Mouse (Mus musculus) MEL (cell line): ENCODE data around the gene Gm17545. TPM values are rescaled to one million over a fixed set of nuclear protein-coding genes. Genes with fewer than 3 reads are reported as not detected.

Experiments
- DNase-seq: peaks from one replicate; pipeline ENCODE4 v3.0.0; 2011; ENCODE audit warnings: low read depth, low spot score
- H3K27ac ChIP-seq: 2 replicates; pipeline ENCODE4 v1.5.1; 2012; ENCODE audit warnings: low read depth, mild to moderate bottlenecking, control low read depth, low read length, moderate library complexity; ENCODE audit not compliant: control insufficient read depth
- H3K27me3 ChIP-seq, 2 experiments: fragments of 150-350 bp in 1 of 2; sonication (generic) in 1 of 2; 2 replicates each; pipeline ENCODE4 v1.6.1; 2012; ENCODE audit warnings: low read length in 2 of 2, mild to moderate bottlenecking in 2 of 2, improper control_type of control experiment in 1 of 2, moderate library complexity in 1 of 2; ENCODE audit not compliant: insufficient read depth in 2 of 2, control insufficient read depth in 1 of 2
- H3K36me3 ChIP-seq, 2 experiments: 2 replicates each; pipeline ENCODE4 v1.6.1; 2012 to 2014; ENCODE audit warnings: low read length in 2 of 2, improper control_type of control experiment in 1 of 2, inconsistent platforms in 1 of 2, mild to moderate bottlenecking in 1 of 2; ENCODE audit not compliant: insufficient read depth in 2 of 2, control insufficient read depth in 1 of 2
- H3K4me1 ChIP-seq, 2 experiments: fragments of 150-350 bp in 1 of 2; sonication (generic) in 1 of 2; 2 replicates each; pipeline ENCODE4 v1.6.1; 2012; ENCODE audit warnings: low read length in 2 of 2, improper control_type of control experiment in 1 of 2, mild to moderate bottlenecking in 1 of 2; ENCODE audit not compliant: insufficient read depth in 2 of 2, control insufficient read depth in 1 of 2
- H3K4me3 ChIP-seq, 2 experiments: fragments of 150-350 bp in 1 of 2; sonication (generic) in 1 of 2; 2 replicates each; pipeline ENCODE4 v1.5.1; 2012; ENCODE audit warnings: low read depth in 2 of 2, low read length in 2 of 2, mild to moderate bottlenecking in 2 of 2, moderate library complexity in 2 of 2, control low read depth in 1 of 2, improper control_type of control experiment in 1 of 2; ENCODE audit not compliant: control insufficient read depth in 1 of 2, insufficient read depth in 1 of 2
- H3K79me2 ChIP-seq: 2 replicates; pipeline ENCODE4 v1.6.1; 2012; ENCODE audit warnings: mild to moderate bottlenecking, low read length, moderate library complexity; ENCODE audit not compliant: control insufficient read depth, poor library complexity, insufficient read depth
- H3K9ac ChIP-seq: 2 replicates; pipeline ENCODE4 v1.6.1; 2012; ENCODE audit warnings: low read depth, mild to moderate bottlenecking, control low read depth, low read length, moderate library complexity; ENCODE audit not compliant: control insufficient read depth, poor library complexity, severe bottlenecking
- H3K9me3 ChIP-seq: fragments of 150-350 bp; sonication (generic); replicated peaks from 2 replicates; pipeline ENCODE4 v1.6.1; 2012; ENCODE audit warnings: mild to moderate bottlenecking, low read length, improper control_type of control experiment, moderate library complexity; ENCODE audit not compliant: insufficient read depth
- CHD2 ChIP-seq: IDR thresholded peaks from 2 replicates; pipeline ENCODE4 v1.6.1; 2011; ENCODE audit warnings: low read length, improper control_type of control experiment
- CTCF ChIP-seq, 3 experiments: IDR thresholded peaks in 2 of 3; conservative IDR thresholded peaks in 1 of 3; 2 replicates each; pipeline ENCODE4 v1.5.1; 2011 to 2012; ENCODE audit warnings: low read length in 3 of 3, low read depth in 2 of 3, mild to moderate bottlenecking in 2 of 3, improper control_type of control experiment in 1 of 3, inconsistent platforms in 1 of 3, mixed read lengths in 1 of 3, moderate library complexity in 1 of 3; ENCODE audit not compliant: control insufficient read depth in 1 of 3, insufficient read depth in 1 of 3, poor library complexity in 1 of 3, severe bottlenecking in 1 of 3
- EP300 ChIP-seq, 2 experiments: IDR thresholded peaks; 2 replicates each; pipeline ENCODE4 v1.6.1; 2011; ENCODE audit warnings: improper control_type of control experiment in 2 of 2, low read length in 2 of 2, low read depth in 1 of 2, mild to moderate bottlenecking in 1 of 2
- ETS1 ChIP-seq: IDR thresholded peaks from 2 replicates; pipeline ENCODE4 v1.6.1; 2012; ENCODE audit warnings: low read depth, mild to moderate bottlenecking, inconsistent platforms, low read length, improper control_type of control experiment, moderate library complexity
- GATA1 ChIP-seq: IDR thresholded peaks from 2 replicates; pipeline ENCODE4 v1.6.1; 2011; ENCODE audit warnings: low read depth, low read length, improper control_type of control experiment
- KAT2A ChIP-seq: conservative IDR thresholded peaks from 2 replicates; pipeline ENCODE4 v1.6.1; 2012; ENCODE audit warnings: low read depth, low read length, improper control_type of control experiment, inconsistent platforms
- MAFK ChIP-seq: IDR thresholded peaks from 2 replicates; pipeline ENCODE4 v1.6.1; 2011; ENCODE audit warnings: low read depth, mild to moderate bottlenecking, low read length, improper control_type of control experiment, borderline replicate concordance
- MAX ChIP-seq: IDR thresholded peaks from 2 replicates; pipeline ENCODE4 v1.6.1; 2011; ENCODE audit warnings: low read length, improper control_type of control experiment
- MAZ ChIP-seq: IDR thresholded peaks from 2 replicates; pipeline ENCODE4 v1.6.1; 2012; ENCODE audit warnings: low read depth, mild to moderate bottlenecking, inconsistent platforms, low read length, improper control_type of control experiment
- MEF2A ChIP-seq: IDR thresholded peaks from 2 replicates; pipeline ENCODE4 v1.6.1; 2014; ENCODE audit warnings: low read depth, mild to moderate bottlenecking, inconsistent platforms, low read length, improper control_type of control experiment; ENCODE audit not compliant: poor library complexity, insufficient replicate concordance, severe bottlenecking; ENCODE audit errors: extremely low read depth
- MXI1 ChIP-seq: IDR thresholded peaks from 2 replicates; pipeline ENCODE4 v1.6.1; 2011; ENCODE audit warnings: mild to moderate bottlenecking, low read depth, low read length, improper control_type of control experiment
- MYC ChIP-seq: IDR thresholded peaks from 2 replicates; pipeline ENCODE4 v1.6.1; 2011; ENCODE audit warnings: low read depth, mild to moderate bottlenecking, low read length, improper control_type of control experiment, moderate library complexity
- NELFE ChIP-seq: IDR thresholded peaks from 2 replicates; pipeline ENCODE4 v1.6.1; 2011; ENCODE audit warnings: low read depth, low read length, improper control_type of control experiment
- NRF1 ChIP-seq: IDR thresholded peaks from 2 replicates; pipeline ENCODE4 v1.6.1; 2014; ENCODE audit warnings: low read depth, mild to moderate bottlenecking, inconsistent platforms, low read length, improper control_type of control experiment, moderate library complexity; ENCODE audit not compliant: poor library complexity, insufficient read depth, severe bottlenecking
- RAD21 ChIP-seq: IDR thresholded peaks from 2 replicates; pipeline ENCODE4 v1.6.1; 2011; ENCODE audit warnings: mild to moderate bottlenecking, low read depth, low read length, improper control_type of control experiment
- RCOR1 ChIP-seq: IDR thresholded peaks from 2 replicates; pipeline ENCODE4 v1.6.1; 2012; ENCODE audit warnings: low read depth, mild to moderate bottlenecking, inconsistent platforms, low read length, improper control_type of control experiment
- SIN3A ChIP-seq: IDR thresholded peaks from 2 replicates; pipeline ENCODE4 v1.6.1; 2012; ENCODE audit warnings: low read length, improper control_type of control experiment, inconsistent platforms
- TBP ChIP-seq: IDR thresholded peaks from 2 replicates; pipeline ENCODE4 v1.8.0; 2011; ENCODE audit warnings: low read depth, low read length, improper control_type of control experiment
- UBTF ChIP-seq: IDR thresholded peaks from 2 replicates; pipeline ENCODE4 v1.6.1; 2012; ENCODE audit warnings: low read depth, mild to moderate bottlenecking, inconsistent platforms, low read length, improper control_type of control experiment, moderate library complexity, borderline replicate concordance; ENCODE audit not compliant: insufficient read depth
- USF1 ChIP-seq: IDR thresholded peaks from 2 replicates; pipeline ENCODE4 v1.6.1; 2014; ENCODE audit warnings: low read depth, mild to moderate bottlenecking, inconsistent platforms, low read length, improper control_type of control experiment, moderate library complexity
- USF2 ChIP-seq, 2 experiments: IDR thresholded peaks; 2 replicates each; pipeline ENCODE4 v1.6.1; 2011 to 2012; ENCODE audit warnings: improper control_type of control experiment in 2 of 2, low read length in 2 of 2, borderline replicate concordance in 1 of 2, inconsistent platforms in 1 of 2, low read depth in 1 of 2, mild to moderate bottlenecking in 1 of 2; ENCODE audit not compliant: insufficient read depth in 1 of 2
- ZKSCAN1 ChIP-seq: IDR thresholded peaks from 2 replicates; pipeline ENCODE4 v1.6.1; 2012; ENCODE audit warnings: low read depth, mild to moderate bottlenecking, inconsistent platforms, low read length, improper control_type of control experiment, moderate library complexity
- ZMIZ1 ChIP-seq: IDR thresholded peaks from 2 replicates; pipeline ENCODE4 v1.6.1; 2012; ENCODE audit warnings: low read depth, mild to moderate bottlenecking, inconsistent platforms, low read length, improper control_type of control experiment, moderate library complexity
- ZNF384 ChIP-seq: IDR thresholded peaks from 2 replicates; pipeline ENCODE4 v1.6.1; 2012; ENCODE audit warnings: low read depth, mild to moderate bottlenecking, inconsistent platforms, low read length, improper control_type of control experiment
- polyA plus RNA-seq, 2 experiments: library from polyadenylated mRNA; stranded (reverse) in 1 of 2; unstranded in 1 of 2; fragments of >175 nt in 1 of 2; fragments of >200 nt in 1 of 2; gene quantifications; 2 replicates each; pipeline versions ENCODE4 v1.2.1 to v1.2.4; 2012; ENCODE audit warnings: low replicate concordance in 2 of 2, low read depth in 1 of 2; ENCODE audit not compliant: insufficient read length in 2 of 2, insufficient read depth in 1 of 2, missing spikeins in 1 of 2
- total RNA-seq: library from RNA; depleted of rRNA; stranded (reverse); fragments of 300-350 nt; gene quantifications from 2 replicates; pipeline ENCODE4 v1.2.3, GENCODE M21; 2012

The Gm17545 gene
- total and polyA plus RNA-seq, 3 experiments, result not detected

DNA sequence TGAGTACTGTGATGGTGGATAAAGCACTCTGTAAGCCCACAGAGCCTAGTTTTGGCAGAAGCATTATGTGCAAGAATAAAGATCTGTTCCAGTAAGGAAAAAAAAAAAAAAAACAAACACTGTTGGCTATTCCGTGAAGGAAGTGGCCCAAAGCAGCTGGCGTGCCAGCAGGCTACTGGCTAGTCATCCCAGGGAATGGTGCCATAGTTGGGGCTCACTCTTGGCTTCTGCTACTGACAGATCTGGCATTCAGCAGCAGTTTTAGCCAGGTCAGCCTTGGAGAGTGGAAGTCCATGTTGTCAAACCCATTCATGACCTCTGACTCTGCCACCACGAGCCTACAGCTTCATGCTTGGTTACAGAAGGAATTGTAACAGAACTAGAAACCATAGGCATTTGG is 7.9 kb downstream of the Gm17545 start:
- no peak for TF ChIP-seq MYC
- no peak for TF ChIP-seq ZMIZ1
- no peak for TF ChIP-seq ETS1
- no peak for TF ChIP-seq SIN3A
- TF ChIP-seq MAFK, result no peak
- no peak for TF ChIP-seq ZNF384
- TF ChIP-seq CHD2, result no peak
- TF ChIP-seq USF2 (IDR thresholded peaks at IDR 0.05; ENCODE audit: borderline replicate concordance in 1 of 2, insufficient read depth in 1 of 2, low read depth in 1 of 2, low read length in 2 of 2), result no peak
- TF ChIP-seq TBP, result no peak
- no peak for TF ChIP-seq RCOR1
- no peak for TF ChIP-seq NRF1
- TF ChIP-seq MEF2A, result no peak
- TF ChIP-seq KAT2A, result no peak
- no peak for TF ChIP-seq GATA1
- TF ChIP-seq MAX, result no peak
- no peak for TF ChIP-seq CTCF (IDR thresholded peaks at IDR 0.05 in 2 of 3, conservative IDR thresholded peaks at IDR 0.05 in 1 of 3; ENCODE audit: control insufficient read depth in 1 of 3, insufficient read depth in 1 of 3, low read depth in 2 of 3, low read length in 3 of 3, poor library complexity in 1 of 3, severe bottlenecking in 1 of 3)
- no peak for TF ChIP-seq USF1
- no peak for TF ChIP-seq MXI1
- no peak for TF ChIP-seq EP300 (IDR thresholded peaks at IDR 0.05; ENCODE audit: low read depth in 1 of 2, low read length in 2 of 2)
- no peak for TF ChIP-seq MAZ
- Histone ChIP-seq H3K9ac (no peak overlapping the region), H3K27me3 (no peaks in the 10 kb centered on the region), H3K4me1 (peaks cover 4 to 5% of the 10 kb centered on the region in 2 experiments; a peak in 3 of 4 replicates), H3K9me3 (no peaks in the 10 kb centered on the region), H3K27ac (no peak overlapping the region), H3K4me3 (no peak overlapping the region), H3K36me3 (peaks cover 6 to 60% of the 10 kb centered on the region in 2 experiments; a peak in 3 of 4 replicates), H3K79me2 (peaks cover 16% of the 10 kb centered on the region)
- DNase-seq, result no peak

DNA sequence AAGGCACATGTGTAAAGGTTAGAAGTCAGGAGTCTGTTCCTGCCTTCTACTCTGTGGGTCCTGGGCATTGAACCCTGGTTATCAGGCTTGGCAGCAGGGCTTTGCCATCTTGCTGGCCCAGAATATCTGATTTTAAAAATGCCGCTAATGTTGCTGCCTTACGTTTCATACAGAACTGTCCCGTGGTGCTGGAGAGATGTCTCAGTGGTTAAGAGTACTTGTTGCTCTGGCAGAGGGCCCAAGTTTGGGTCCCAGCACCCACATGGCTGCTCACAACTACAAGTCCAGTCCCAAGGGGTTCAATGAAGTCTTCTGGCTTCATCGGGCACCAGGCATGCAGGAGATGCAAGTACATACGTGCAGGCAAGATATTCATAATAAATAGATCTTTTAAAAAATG is 12.1 kb downstream of the Gm17545 start:
- H3K4me3 ChIP-seq, result no peak overlapping the region
- TF ChIP-seq ZKSCAN1, result no peak
- no peak for TF ChIP-seq ZNF384
- TF ChIP-seq CTCF (IDR thresholded peaks at IDR 0.05 in 2 of 3, conservative IDR thresholded peaks at IDR 0.05 in 1 of 3; ENCODE audit: control insufficient read depth in 1 of 3, insufficient read depth in 1 of 3, low read depth in 2 of 3, low read length in 3 of 3, poor library complexity in 1 of 3, severe bottlenecking in 1 of 3), result no peak
- TF ChIP-seq UBTF, result no peak
- no peak for TF ChIP-seq NELFE
- no peak for TF ChIP-seq RCOR1
- no peak for TF ChIP-seq RAD21
- TF ChIP-seq ETS1, result no peak
- no peak for TF ChIP-seq MAX
- TF ChIP-seq SIN3A, result no peak
- no peak for TF ChIP-seq KAT2A

More for the DNA sequence above, 12.1 kb downstream of the Gm17545 start:
- H3K4me1 ChIP-seq, result peaks cover 7 to 10% of the 10 kb centered on the region in 2 experiments; a peak in 3 of 4 replicates
- no peak overlapping the region for H3K27ac ChIP-seq
- H3K9ac ChIP-seq, result no peak overlapping the region
- no peaks in the 10 kb centered on the region for H3K27me3 ChIP-seq
- DNase-seq, result peak; percentile 54
- H3K36me3 ChIP-seq, result peaks cover 11 to 26% of the 10 kb centered on the region in 2 experiments
- no peaks in the 10 kb centered on the region for H3K9me3 ChIP-seq
- H3K79me2 ChIP-seq, result peaks cover 27% of the 10 kb centered on the region
